Mouse (Mus musculus): ENCODE results near the gene Treml1. TPM values are rescaled to one million over a fixed set of nuclear protein-coding genes. Genes with fewer than 3 reads are reported as not detected.

Gene Treml1
- polyA plus RNA-seq, 1 experiment from 2014 or later, result 0.97 TPM

GRCm38 (mm10) chr17:48362966-48363365, 3.2 kb downstream of the Treml1 start:
- H3K4me3 ChIP-seq (replicated peaks), result no peak overlapping the region
- no peak overlapping the region for H3K4me2 ChIP-seq
- H3K27ac ChIP-seq, result no peak overlapping the region
- no peaks in the 10 kb centered on the region for H3K27me3 ChIP-seq
- no peaks in the 10 kb centered on the region for H3K36me3 ChIP-seq (replicated peaks)
- no peak overlapping the region for H3K9ac ChIP-seq
- no peak for ATAC-seq (ENCODE audit: low FRiP score)
- H3K9me3 ChIP-seq, result no peaks in the 10 kb centered on the region
- WGBS, result 92% methylated on average over 8 of the region's 8 CpGs
- H3K4me1 ChIP-seq, result 0 out of 2 replicates have a peak, but pooled peaks cover 2% of the 10 kb centered on the region

- 84% methylated on average over 6 of the region's 6 CpGs for WGBS
- no peak for ATAC-seq (ENCODE audit: low FRiP score)
- H3K4me2 ChIP-seq, result no peak overlapping the region
- no peaks in the 10 kb centered on the region for H3K27me3 ChIP-seq
- H3K27ac ChIP-seq, result no peak overlapping the region
- 0 out of 2 replicates have a peak, but pooled peaks cover 2% of the 10 kb centered on the region for H3K4me1 ChIP-seq
- no peak overlapping the region for H3K4me3 ChIP-seq (replicated peaks)
- H3K36me3 ChIP-seq (replicated peaks), result no peaks in the 10 kb centered on the region
- no peak overlapping the region for H3K9ac ChIP-seq
- no peaks in the 10 kb centered on the region for H3K9me3 ChIP-seq
These were observed 3.8 kb downstream of the Treml1 start for GRCm38 (mm10) chr17:48363421-48363965.

GRCm38 (mm10) chr17:48365511-48366155, 5.9 kb downstream of the Treml1 start:
- Histone ChIP-seq H3K27ac (no peak overlapping the region), H3K4me3 (replicated peaks) (no peak overlapping the region), H3K9ac (no peak overlapping the region), H3K4me1 (0 out of 2 replicates have a peak, but pooled peaks cover 2% of the 10 kb centered on the region), H3K4me2 (no peak overlapping the region), H3K9me3 (no peaks in the 10 kb centered on the region), H3K36me3 (replicated peaks) (no peaks in the 10 kb centered on the region), H3K27me3 (no peaks in the 10 kb centered on the region)
- 69% methylated on average over 9 of the region's 9 CpGs for WGBS
- no peak for ATAC-seq (ENCODE audit: low FRiP score)

GRCm38 (mm10) chr17:48366806-48367205, 7.1 kb downstream of the Treml1 start:
- Histone ChIP-seq H3K4me1 (0 out of 2 replicates have a peak, but pooled peaks cover 2% of the 10 kb centered on the region), H3K27ac (no peak overlapping the region), H3K27me3 (no peaks in the 10 kb centered on the region), H3K9ac (no peak overlapping the region), H3K4me2 (no peak overlapping the region), H3K4me3 (replicated peaks) (no peak overlapping the region), H3K36me3 (replicated peaks) (no peaks in the 10 kb centered on the region), H3K9me3 (no peaks in the 10 kb centered on the region)
- no peak for ATAC-seq (ENCODE audit: low FRiP score)
- 92% methylated on average over 5 of the region's 5 CpGs for WGBS

GRCm38 (mm10) chr17:48371621-48372020, 11.9 kb downstream of the Treml1 start:
- Histone ChIP-seq H3K4me2 (no peak overlapping the region), H3K9ac (no peak overlapping the region), H3K4me3 (replicated peaks) (no peak overlapping the region), H3K27ac (no peak overlapping the region), H3K4me1 (no peaks in the 10 kb centered on the region), H3K36me3 (replicated peaks) (no peaks in the 10 kb centered on the region), H3K27me3 (no peaks in the 10 kb centered on the region), H3K9me3 (0 out of 2 replicates have a peak, but pooled peaks cover 3% of the 10 kb centered on the region)
- no peak for ATAC-seq (ENCODE audit: low FRiP score)

- Histone ChIP-seq H3K4me2 (no peak overlapping the region), H3K4me3 (replicated peaks) (no peak overlapping the region), H3K36me3 (replicated peaks) (no peaks in the 10 kb centered on the region), H3K9me3 (0 out of 2 replicates have a peak, but pooled peaks cover 3% of the 10 kb centered on the region), H3K27me3 (no peaks in the 10 kb centered on the region), H3K9ac (no peak overlapping the region), H3K4me1 (no peaks in the 10 kb centered on the region), H3K27ac (no peak overlapping the region)
- 82% methylated on average over 8 of the region's 8 CpGs for WGBS
- no peak for ATAC-seq (ENCODE audit: low FRiP score)
These were observed 13.3 kb downstream of the Treml1 start for GRCm38 (mm10) chr17:48372987-48373386.

- H3K36me3 ChIP-seq (replicated peaks), result no peaks in the 10 kb centered on the region
- H3K9ac ChIP-seq, result no peak overlapping the region
- no peak overlapping the region for H3K4me3 ChIP-seq (replicated peaks)
- no peak overlapping the region for H3K4me2 ChIP-seq
- no peaks in the 10 kb centered on the region for H3K27me3 ChIP-seq
- no peak for ATAC-seq (ENCODE audit: low FRiP score)
- H3K27ac ChIP-seq, result no peak overlapping the region
- no peaks in the 10 kb centered on the region for H3K4me1 ChIP-seq
- 0 out of 2 replicates have a peak, but pooled peaks cover 3% of the 10 kb centered on the region for H3K9me3 ChIP-seq
- 95% methylated on average over 1 of the region's 1 CpGs for WGBS
These were observed 16.4 kb downstream of the Treml1 start for GRCm38 (mm10) chr17:48376102-48376501.

- H3K4me3 ChIP-seq (replicated peaks), result no peak overlapping the region
- no peak overlapping the region for H3K4me2 ChIP-seq
- 0 out of 2 replicates have a peak, but pooled peaks cover 3% of the 10 kb centered on the region for H3K9me3 ChIP-seq
- no peaks in the 10 kb centered on the region for H3K36me3 ChIP-seq (replicated peaks)
- no peaks in the 10 kb centered on the region for H3K4me1 ChIP-seq
- no peak overlapping the region for H3K9ac ChIP-seq
- no peaks in the 10 kb centered on the region for H3K27me3 ChIP-seq
- no peak overlapping the region for H3K27ac ChIP-seq
- ATAC-seq (ENCODE audit: low FRiP score), result no peak
These were observed 19.3 kb downstream of the Treml1 start for GRCm38 (mm10) chr17:48379050-48379449.

- Histone ChIP-seq H3K36me3 (replicated peaks) (peaks cover 48% of the 10 kb centered on the region), H3K9ac (no peak overlapping the region), H3K27ac (no peak overlapping the region), H3K27me3 (no peaks in the 10 kb centered on the region), H3K9me3 (no peaks in the 10 kb centered on the region), H3K4me1 (no peaks in the 10 kb centered on the region), H3K4me2 (no peak overlapping the region), H3K4me3 (replicated peaks) (no peak overlapping the region)
- no peak for ATAC-seq (ENCODE audit: low FRiP score)
- 88% methylated on average over 2 of the region's 2 CpGs for WGBS
These were observed 26.2 kb downstream of the Treml1 start for GRCm38 (mm10) chr17:48385786-48386461.

GRCm38 (mm10) chr17:48388666-48389065, 28.9 kb downstream of the Treml1 start:
- Histone ChIP-seq H3K4me1 (no peaks in the 10 kb centered on the region), H3K9ac (no peak overlapping the region), H3K9me3 (no peaks in the 10 kb centered on the region), H3K4me2 (no peak overlapping the region), H3K4me3 (replicated peaks) (no peak overlapping the region), H3K27ac (no peak overlapping the region), H3K36me3 (replicated peaks) (peaks cover 75% of the 10 kb centered on the region), H3K27me3 (no peaks in the 10 kb centered on the region)
- no peak for ATAC-seq (ENCODE audit: low FRiP score)
- WGBS, result 90% methylated on average over 2 of the region's 2 CpGs

GRCm38 (mm10) chr17:48389442-48389841, 29.7 kb downstream of the Treml1 start:
- no peak overlapping the region for H3K4me3 ChIP-seq (replicated peaks)
- no peak overlapping the region for H3K27ac ChIP-seq
- H3K9me3 ChIP-seq, result no peaks in the 10 kb centered on the region
- no peak overlapping the region for H3K4me2 ChIP-seq
- no peaks in the 10 kb centered on the region for H3K4me1 ChIP-seq
- no peaks in the 10 kb centered on the region for H3K27me3 ChIP-seq
- H3K36me3 ChIP-seq (replicated peaks), result peaks cover 82% of the 10 kb centered on the region
- ATAC-seq (ENCODE audit: low FRiP score), result no peak
- 94% methylated on average over 5 of the region's 5 CpGs for WGBS
- H3K9ac ChIP-seq, result no peak overlapping the region

- H3K27me3 ChIP-seq, result no peaks in the 10 kb centered on the region
- no peak overlapping the region for H3K4me3 ChIP-seq (replicated peaks)
- no peak for ATAC-seq (ENCODE audit: low FRiP score)
- H3K9ac ChIP-seq, result no peak overlapping the region
- no peaks in the 10 kb centered on the region for H3K9me3 ChIP-seq
- H3K4me1 ChIP-seq, result no peaks in the 10 kb centered on the region
- WGBS, result 91% methylated on average over 5 of the region's 5 CpGs
- no peak overlapping the region for H3K27ac ChIP-seq
- H3K36me3 ChIP-seq (replicated peaks), result peaks cover 95% of the 10 kb centered on the region
- no peak overlapping the region for H3K4me2 ChIP-seq
These were observed 31.7 kb downstream of the Treml1 start for GRCm38 (mm10) chr17:48391446-48391845.

Measured in forebrain, embryonic 12.5 days (tissue).